Mouse (Mus musculus): ENCODE results near the gene Dusp18.
A peak's percentile ranks its signal among the peaks of the same experiment; 100 is the strongest.
"Not testable (repeated sequence)": the region's sequence is repeated elsewhere in the genome, so short reads cannot be mapped to it uniquely, and the experiment has no call there.

Dusp18 gene

GRCm38 (mm10) chr11:3893970-3894369 lies 1.1 kb upstream of the Dusp18 start:
- no peak for DNase-seq (ENCODE audit: inconsistent ontology term)

DNA sequence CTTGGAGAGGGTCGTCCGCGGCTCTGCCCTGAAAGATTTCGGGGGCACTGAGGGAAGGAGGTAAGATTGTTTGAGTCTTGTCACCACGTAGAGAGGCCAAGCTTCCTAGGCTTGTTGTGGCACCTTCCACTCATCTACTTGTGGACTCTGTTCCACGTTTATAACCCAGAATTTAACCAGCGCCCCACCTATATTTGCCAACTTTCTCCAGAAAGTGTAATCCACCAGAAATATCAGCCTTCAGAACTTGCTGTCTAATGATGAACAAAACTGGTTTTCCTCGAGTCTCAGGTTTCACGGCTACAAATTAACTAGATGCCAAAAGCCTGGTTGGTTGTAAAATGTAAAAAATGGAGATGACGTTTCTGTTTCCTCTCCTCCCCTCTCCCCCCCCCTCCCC lies 418 bp downstream of the Dusp18 start:
- DNase-seq (ENCODE audit: inconsistent ontology term), result peak; percentile 22

DNA sequence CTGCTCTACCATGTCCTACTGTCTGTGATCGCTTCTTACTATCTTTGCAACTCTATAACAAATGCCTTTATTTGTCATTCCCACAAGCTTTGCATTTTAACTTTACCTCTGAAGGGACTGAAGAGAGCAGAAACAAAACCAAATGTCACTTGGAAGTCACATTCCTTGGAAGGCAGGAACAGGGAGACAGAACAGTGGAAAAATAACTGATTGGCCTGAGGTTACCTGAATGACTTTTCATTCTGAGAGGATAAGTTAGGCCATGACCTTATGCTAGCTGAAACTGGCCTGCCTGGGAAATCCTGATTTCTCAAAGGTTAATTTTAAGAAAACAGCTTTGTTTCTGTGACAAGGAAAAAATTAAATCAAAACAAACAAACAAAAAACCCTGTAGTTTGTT lies 893 bp downstream of the Dusp18 start:
- DNase-seq (ENCODE audit: inconsistent ontology term), result no peak

GRCm38 (mm10) chr11:3900296-3900695 lies 5.3 kb downstream of the Dusp18 start:
- DNase-seq (ENCODE audit: inconsistent ontology term), result no peak

DNA sequence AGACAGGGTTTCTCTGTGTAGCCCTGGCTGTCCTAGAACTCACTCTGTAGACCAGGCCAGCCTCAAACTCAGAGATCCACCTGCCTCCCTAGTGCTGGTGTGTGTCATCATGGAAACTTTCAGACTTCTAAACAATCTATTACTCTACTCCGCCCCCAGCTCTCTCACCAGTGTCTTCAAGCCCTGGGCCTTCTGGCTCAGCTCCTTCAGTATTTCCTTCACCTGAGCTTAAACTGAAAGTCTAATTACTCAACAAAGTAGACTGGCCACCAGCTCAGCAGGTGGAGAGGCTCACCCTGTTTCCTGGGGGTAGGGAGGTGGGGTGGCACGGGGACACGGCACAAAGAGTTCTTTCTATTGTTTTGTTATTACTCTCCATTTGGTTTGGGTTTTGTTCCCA lies 7.5 kb downstream of the Dusp18 start:
- no peak for DNase-seq (ENCODE audit: inconsistent ontology term)

DNA sequence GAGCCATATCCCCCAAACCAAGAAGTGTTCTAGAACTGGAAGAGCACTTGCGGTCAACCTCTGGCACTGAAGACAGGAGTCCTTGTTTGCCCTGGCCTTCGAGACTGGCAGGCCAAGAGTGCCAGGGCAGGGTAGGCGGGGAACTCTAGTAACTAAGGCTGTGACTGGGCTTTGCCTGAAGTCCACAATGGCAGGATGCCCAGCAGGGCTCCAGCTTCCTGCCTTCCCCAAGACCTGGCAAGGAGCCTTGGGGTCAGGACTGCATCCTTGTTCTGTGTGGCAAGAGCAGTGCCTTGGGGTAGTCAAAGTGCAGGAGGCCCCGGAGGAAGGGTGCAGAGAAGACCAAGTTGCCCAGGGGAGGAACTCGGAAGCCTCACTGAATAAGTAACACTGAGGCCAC lies 8.0 kb downstream of the Dusp18 start:
- peak; percentile 70 for DNase-seq (ENCODE audit: inconsistent ontology term)

- DNase-seq (ENCODE audit: inconsistent ontology term), result no peak
These were observed 9.6 kb downstream of the Dusp18 start for GRCm38 (mm10) chr11:3904673-3905072.

- peak; percentile 70 for DNase-seq (ENCODE audit: inconsistent ontology term)
These were observed 10.4 kb downstream of the Dusp18 start for GRCm38 (mm10) chr11:3905446-3905845.

DNA sequence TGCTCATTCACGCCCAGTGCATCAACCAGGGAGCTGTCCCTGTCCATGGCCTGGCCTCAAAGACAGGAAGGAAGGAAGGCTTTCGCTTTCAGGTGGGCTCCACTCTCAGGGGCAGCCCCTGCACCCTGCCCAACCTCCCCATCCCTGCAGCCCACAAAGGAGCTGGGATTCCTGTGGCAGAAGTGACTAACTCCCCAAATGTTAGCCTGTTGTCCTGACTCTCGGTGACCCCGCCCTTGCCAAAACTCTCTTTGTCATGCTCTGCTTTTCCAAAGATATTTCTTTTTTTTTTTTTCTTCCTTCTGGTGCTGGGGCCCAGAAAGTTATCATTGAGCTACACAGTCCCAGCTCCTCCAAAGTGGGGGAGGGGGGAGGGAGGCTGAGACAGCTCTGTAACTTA lies 14.2 kb downstream of the Dusp18 start:
- peak; percentile 54 for DNase-seq (ENCODE audit: inconsistent ontology term)

DNA sequence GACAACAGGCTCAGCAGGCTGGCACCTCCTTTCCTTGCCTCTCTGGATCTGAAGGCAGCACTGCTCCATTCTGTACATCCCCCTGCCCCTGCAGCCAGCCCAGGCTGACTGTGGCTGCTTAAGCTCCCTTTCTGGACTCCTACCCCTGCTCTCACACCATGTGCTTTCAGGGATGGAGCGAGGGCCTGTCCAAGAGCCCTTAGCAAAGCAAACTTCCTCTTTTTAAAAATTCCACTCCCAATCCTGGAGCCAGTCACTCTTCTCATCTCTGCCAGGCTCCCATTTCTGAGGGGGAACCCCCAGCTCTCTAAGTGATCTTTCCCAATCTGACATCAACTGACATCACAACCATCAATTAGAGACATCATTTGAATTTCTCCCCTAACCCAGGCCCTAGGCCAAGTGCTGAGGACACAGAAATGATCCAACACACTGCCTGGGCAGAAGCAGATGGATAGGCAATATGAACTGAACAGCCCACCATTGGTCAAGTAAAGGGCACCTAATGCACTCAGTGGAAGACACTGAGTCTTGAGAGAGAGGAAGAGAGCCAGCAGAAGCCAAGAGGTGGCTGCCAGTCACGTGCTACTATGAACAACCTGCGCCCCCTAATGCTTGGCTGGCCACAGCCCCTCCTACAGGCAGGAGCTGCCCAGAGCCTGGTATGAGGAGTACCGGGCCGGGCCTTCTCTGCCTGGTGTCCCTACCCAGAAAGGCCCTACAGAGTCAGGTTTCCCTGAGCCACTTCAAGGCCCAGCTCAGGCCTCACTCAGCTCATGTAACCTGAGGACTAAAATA lies 15.7 kb downstream of the Dusp18 start:
- DNase-seq (ENCODE audit: inconsistent ontology term), result no peak

- DNase-seq (ENCODE audit: inconsistent ontology term), result not testable (repeated sequence)
These were observed 16.4 kb downstream of the Dusp18 start for GRCm38 (mm10) chr11:3911440-3911839.

- DNase-seq (ENCODE audit: inconsistent ontology term), result peak; percentile 44
These were observed 17.2 kb downstream of the Dusp18 start for GRCm38 (mm10) chr11:3912100-3912874.

DNA sequence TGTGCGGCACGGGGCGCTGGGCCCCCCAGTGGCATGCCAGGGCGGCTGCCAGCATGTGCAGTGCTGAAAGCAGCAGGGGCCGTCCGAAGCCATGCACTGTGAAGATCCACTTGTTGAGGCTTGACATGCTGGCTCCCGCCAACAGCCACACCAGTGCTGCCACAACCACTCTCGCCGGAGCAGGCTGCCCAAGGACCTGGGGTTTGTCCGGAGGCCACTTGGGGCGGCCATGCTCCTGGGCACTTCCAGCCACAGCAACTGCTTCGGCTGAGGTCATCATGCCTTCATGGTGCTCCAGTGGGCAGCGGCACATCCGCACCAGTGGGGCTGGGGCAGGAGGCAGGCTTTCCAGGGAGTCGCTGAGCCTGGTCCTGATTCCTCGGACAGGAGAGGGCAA lies 17.8 kb downstream of the Dusp18 start:
- no peak for DNase-seq (ENCODE audit: inconsistent ontology term)

DNA sequence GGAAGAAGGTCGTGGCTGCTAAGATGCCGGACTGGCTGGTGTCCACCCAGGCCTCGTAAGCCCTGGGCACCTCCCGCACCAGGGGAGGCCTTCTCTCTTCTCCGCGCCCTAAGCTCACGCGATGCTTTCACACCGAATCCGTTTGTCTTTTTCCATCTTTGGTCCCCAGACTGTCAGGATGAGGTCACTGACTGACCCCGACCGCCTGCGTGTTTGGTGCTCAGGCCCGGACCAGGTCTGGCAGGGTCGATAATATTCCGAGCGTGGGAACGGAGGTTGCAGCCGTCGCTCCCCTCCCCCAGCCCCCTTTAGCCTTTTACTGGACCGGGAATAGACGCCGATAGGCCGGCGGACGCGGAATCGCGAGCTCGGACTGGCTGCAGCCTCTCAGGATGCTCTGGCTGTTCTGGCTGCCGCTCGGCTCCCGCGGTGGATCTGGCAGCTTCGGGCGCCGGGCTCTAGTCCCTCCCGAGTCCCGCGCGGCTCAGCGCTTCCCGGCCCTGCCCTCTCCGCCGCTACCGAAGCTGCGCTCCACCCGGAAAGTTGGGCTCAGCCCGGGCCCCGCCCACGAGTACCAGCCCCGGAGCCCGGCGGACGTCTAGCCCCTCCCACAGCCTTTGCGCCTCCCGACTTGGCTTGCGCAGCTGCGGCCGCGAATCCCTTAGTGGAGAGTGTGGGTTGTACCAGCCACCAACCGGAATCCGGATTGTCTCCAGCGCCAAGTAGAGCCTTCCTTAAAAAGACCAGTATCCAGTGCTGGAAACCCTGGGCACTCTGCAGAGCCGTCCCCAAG lies 18.5 kb downstream of the Dusp18 start:
- DNase-seq (ENCODE audit: inconsistent ontology term), result peak; percentile 97

DNA sequence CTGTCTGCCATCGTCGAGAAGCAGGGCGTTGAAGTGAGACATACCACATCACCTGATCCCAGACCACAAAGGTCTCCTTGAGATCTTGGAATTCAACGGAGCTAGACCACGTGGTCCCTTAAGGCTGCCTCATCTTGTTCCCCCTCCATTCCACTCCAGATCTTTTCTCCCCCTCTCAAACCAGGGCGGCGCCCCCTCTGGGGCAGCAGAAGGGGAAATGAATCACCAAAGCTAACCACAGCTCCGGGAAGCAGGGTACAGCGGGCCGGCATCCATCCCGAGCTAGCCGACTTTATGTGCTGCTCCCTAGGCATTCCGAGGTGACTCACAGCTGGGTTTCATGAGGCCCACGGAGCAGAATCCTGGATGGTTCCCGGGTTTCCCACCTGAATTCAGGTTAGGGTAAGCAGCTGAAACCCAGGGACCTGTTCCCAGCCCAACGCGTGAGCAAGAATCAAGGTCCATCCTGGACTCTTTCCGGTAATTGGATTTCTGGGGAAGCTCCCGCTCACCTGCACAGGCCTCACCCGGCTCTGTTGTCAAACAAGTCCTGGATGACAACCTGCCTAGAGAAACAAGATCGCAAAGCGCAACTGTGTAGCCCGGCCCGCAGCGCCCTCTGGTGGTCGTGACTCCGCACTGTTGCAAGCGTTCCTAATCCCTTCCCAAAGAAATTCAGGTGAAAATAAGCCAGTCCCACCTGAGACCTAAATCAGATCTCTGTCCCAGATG lies 19.2 kb downstream of the Dusp18 start, which contains the start of gene Slc35e4:
Slc35e4 (minus strand) TSS at position 556 of the 732 bp plus-strand sequence.
- DNase-seq (ENCODE audit: inconsistent ontology term), result peak; percentile 99

GRCm38 (mm10) chr11:3918738-3919137 lies 23.7 kb downstream of the Dusp18 start:
- no peak for DNase-seq (ENCODE audit: inconsistent ontology term)

- no peak for DNase-seq (ENCODE audit: inconsistent ontology term)
These were observed 25.4 kb downstream of the Dusp18 start for GRCm38 (mm10) chr11:3920476-3920875.

GRCm38 (mm10) chr11:3921281-3921850 lies 26.3 kb downstream of the Dusp18 start:
- no peak for DNase-seq (ENCODE audit: inconsistent ontology term)

GRCm38 (mm10) chr11:3922115-3922514 lies 27.1 kb downstream of the Dusp18 start:
- DNase-seq (ENCODE audit: inconsistent ontology term), result no peak

GRCm38 (mm10) chr11:3922731-3923130 lies 27.7 kb downstream of the Dusp18 start:
- no peak for DNase-seq (ENCODE audit: inconsistent ontology term)

DNA sequence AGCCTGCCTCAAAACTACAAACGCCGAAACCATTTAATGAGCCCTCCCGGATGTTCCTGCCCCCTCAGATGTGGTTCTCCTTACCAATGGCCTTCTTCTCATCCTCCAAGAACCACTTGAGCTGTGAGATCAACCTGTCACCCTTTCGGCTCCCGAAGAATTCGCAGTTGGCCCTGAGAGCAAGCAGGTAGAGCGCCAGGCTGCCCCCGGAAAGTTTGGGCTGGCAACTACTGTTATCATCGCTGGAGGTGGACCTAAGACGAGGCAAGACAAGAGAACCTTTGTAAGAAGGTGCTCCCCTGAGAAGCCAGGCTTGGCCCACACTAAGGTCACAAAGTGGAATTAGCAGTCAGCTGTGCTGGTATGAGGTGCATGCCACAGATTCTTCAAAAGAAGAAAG lies 30.9 kb downstream of the Dusp18 start:
- no peak for DNase-seq (ENCODE audit: inconsistent ontology term)

Measured in Muller cell, postnatal 12 days (primary cell).